Mouse (Mus musculus): ENCODE results near the gene Add1.

GRCm38 (mm10) chr5:34534776-34535581, 38.5 kb upstream of the Add1 start:
- TF ChIP-seq CTCF (IDR thresholded peaks at IDR 0.05; ENCODE audit: low read depth) (no peak), EP300 (optimal IDR thresholded peaks at IDR 0.05) (no peak)

Measured in stomach, postnatal 0 days (tissue).